Mouse (Mus musculus): ENCODE results near the gene Tmem245.
A peak's percentile ranks its signal among the peaks of the same experiment; 100 is the strongest.

Tmem245 gene

GRCm38 (mm10) chr4:56865003-56865511, 82.2 kb downstream of the Tmem245 start, which contains the start of gene Ctnnal1:
Gene Ctnnal1, minus strand, starts transcription at chr4:56865188.
- peak; percentile 87 to 88 for DNase-seq (ENCODE audit: low spot score in 2 of 2)

- peak; percentile 57 to 58 for DNase-seq (ENCODE audit: low spot score in 2 of 2)
Observed at GRCm38 (mm10) chr4:56864417-56865001, 82.7 kb downstream of the Tmem245 start.

- DNase-seq (ENCODE audit: low spot score in 2 of 2), result no peak
Observed at GRCm38 (mm10) chr4:56864016-56864415, 83.2 kb downstream of the Tmem245 start.

GRCm38 (mm10) chr4:56861551-56861950, 85.7 kb downstream of the Tmem245 start:
- DNase-seq (ENCODE audit: low spot score in 2 of 2), result no peak

- no peak for DNase-seq (ENCODE audit: low spot score in 2 of 2)
Observed at GRCm38 (mm10) chr4:56858733-56859132, 88.5 kb downstream of the Tmem245 start.

- DNase-seq (ENCODE audit: low spot score in 2 of 2), result no peak
Observed at GRCm38 (mm10) chr4:56856371-56856949, 90.8 kb downstream of the Tmem245 start.

- no peak for DNase-seq (ENCODE audit: low spot score in 2 of 2)
Observed at GRCm38 (mm10) chr4:56855935-56856334, 91.3 kb downstream of the Tmem245 start.

GRCm38 (mm10) chr4:56850724-56851123, 96.5 kb downstream of the Tmem245 start:
- DNase-seq (ENCODE audit: low spot score in 2 of 2), result no peak

- DNase-seq (ENCODE audit: low spot score in 2 of 2), result no peak
Observed at GRCm38 (mm10) chr4:56848044-56848443, 99.2 kb downstream of the Tmem245 start.

- DNase-seq (ENCODE audit: low spot score in 2 of 2), result no peak
Observed at GRCm38 (mm10) chr4:56847400-56847799, 99.8 kb downstream of the Tmem245 start.

GRCm38 (mm10) chr4:56845896-56846533, 101.2 kb downstream of the Tmem245 start:
- no peak for DNase-seq (ENCODE audit: low spot score in 2 of 2)

- DNase-seq (ENCODE audit: low spot score in 2 of 2), result no peak
Observed at GRCm38 (mm10) chr4:56844911-56845310, 102.3 kb downstream of the Tmem245 start.

- no peak for DNase-seq (ENCODE audit: low spot score in 2 of 2)
Observed at GRCm38 (mm10) chr4:56843963-56844362, 103.3 kb downstream of the Tmem245 start.

GRCm38 (mm10) chr4:56842501-56842900, 104.7 kb downstream of the Tmem245 start:
- no peak for DNase-seq (ENCODE audit: low spot score in 2 of 2)

GRCm38 (mm10) chr4:56840297-56840696, 106.9 kb downstream of the Tmem245 start:
- DNase-seq (ENCODE audit: low spot score in 2 of 2), result no peak

- no peak for DNase-seq (ENCODE audit: low spot score in 2 of 2)
Observed at GRCm38 (mm10) chr4:56837661-56838060, 109.6 kb downstream of the Tmem245 start.

GRCm38 (mm10) chr4:56831998-56832397, 115.2 kb downstream of the Tmem245 start:
- no peak for DNase-seq (ENCODE audit: low spot score in 2 of 2)

GRCm38 (mm10) chr4:56831013-56831609, 116.1 kb downstream of the Tmem245 start:
- no peak for DNase-seq (ENCODE audit: low spot score in 2 of 2)

- peak; percentile 47 to 50 for DNase-seq (ENCODE audit: low spot score in 2 of 2)
Observed at GRCm38 (mm10) chr4:56829511-56829921, 117.7 kb downstream of the Tmem245 start.

GRCm38 (mm10) chr4:56828932-56829331, 118.3 kb downstream of the Tmem245 start:
- DNase-seq (ENCODE audit: low spot score in 2 of 2), result no peak

GRCm38 (mm10) chr4:56824231-56824630, 123.0 kb downstream of the Tmem245 start:
- DNase-seq (ENCODE audit: low spot score in 2 of 2), result no peak

- no peak for DNase-seq (ENCODE audit: low spot score in 2 of 2)
Observed at GRCm38 (mm10) chr4:56820017-56820550, 127.2 kb downstream of the Tmem245 start.
